Mouse (Mus musculus) bone marrow macrophage, adult 2 months (primary cell): ENCODE data around the gene Trim50.

Source experiments
- CTCF ChIP-seq: IDR thresholded peaks from 2 replicates; pipeline ENCODE4 v1.5.1; 2012; ENCODE audit warnings: low read depth, mild to moderate bottlenecking, low read length, moderate library complexity
- POLR2A ChIP-seq: IDR thresholded peaks from 2 replicates; pipeline ENCODE4 v1.6.1; 2012; ENCODE audit warnings: mild to moderate bottlenecking, low read depth, low read length, borderline replicate concordance

GRCm38 (mm10) chr5:135359772-135360171 is 6.7 kb downstream of the Trim50 start:
- TF ChIP-seq CTCF, result no peak
- TF ChIP-seq POLR2A, result no peak
